Mouse (Mus musculus): ENCODE data around the gene Alg11. TPM values are rescaled to one million over a fixed set of nuclear protein-coding genes. Genes with fewer than 3 reads are reported as not detected.

The Alg11 gene
- total and polyA plus RNA-seq, 3 experiments: 10.9 to 14.3 (median 13.7) TPM

DNA sequence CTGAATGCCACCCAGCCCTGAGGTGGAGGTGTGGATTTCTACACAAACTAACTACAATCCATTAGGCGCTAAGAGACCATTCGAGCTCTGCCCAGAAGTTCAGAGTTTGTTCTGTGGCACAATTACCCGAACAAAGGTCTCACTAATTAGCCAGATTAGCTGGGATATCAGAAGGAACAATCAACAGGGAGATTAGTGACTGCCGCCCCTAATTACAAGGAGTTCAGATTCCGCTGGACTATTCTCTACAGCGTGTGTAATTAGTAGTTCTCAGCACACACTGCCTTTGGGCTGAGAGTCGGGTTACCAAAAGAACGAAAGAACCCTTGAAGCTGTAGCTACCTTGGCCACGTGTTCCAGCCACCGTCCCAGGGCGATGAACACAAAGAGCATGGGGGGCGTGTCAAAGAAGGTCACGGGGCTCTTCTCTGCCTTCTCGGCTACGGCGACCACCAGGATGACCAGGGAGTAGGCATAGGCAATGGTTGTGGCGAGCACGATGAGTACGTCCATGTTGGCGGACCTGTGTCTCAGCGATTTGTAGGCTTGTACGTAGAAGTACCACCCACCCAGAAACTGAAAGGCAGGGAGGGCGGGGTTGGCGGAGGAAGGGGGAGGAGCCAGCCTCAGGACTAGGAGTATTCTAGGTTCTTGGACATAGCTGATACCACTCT, 47.4 kb upstream of the Alg11 start:
- TF ChIP-seq ZNF384 (IDR thresholded peaks at IDR 0.05; ENCODE audit: low read depth, low read length) (no peak), NRF1 (IDR thresholded peaks at IDR 0.05; ENCODE audit: low read depth, low read length) (no peak), HCFC1 (IDR thresholded peaks at IDR 0.05; ENCODE audit: low read depth, low read length) (0 out of 2 replicates have a peak, but pooled peaks have one; percentile 22), RAD21 (IDR thresholded peaks at IDR 0.05; ENCODE audit: low read depth, low read length) (no peak), ELF1 (IDR thresholded peaks at IDR 0.05; ENCODE audit: low read depth, low read length) (no peak), CTCF (conservative IDR thresholded peaks at IDR 0.05 in 1 of 2, IDR thresholded peaks at IDR 0.05 in 1 of 2; ENCODE audit: low read depth in 2 of 2, low read length in 2 of 2) (no peak), E2F4 (IDR thresholded peaks at IDR 0.05; ENCODE audit: insufficient replicate concordance, low read depth, low read length) (no peak), USF1 (IDR thresholded peaks at IDR 0.05; ENCODE audit: low read depth, low read length) (peak; percentile 50), TBP (conservative IDR thresholded peaks at IDR 0.05; ENCODE audit: low read depth, low read length) (peak; percentile 61; the same call in 1 of the 2 replicates), KAT2A (IDR thresholded peaks at IDR 0.05; ENCODE audit: insufficient replicate concordance, low read length) (no peak), RCOR1 (conservative IDR thresholded peaks at IDR 0.05; ENCODE audit: low read depth, low read length) (no peak), SIN3A (IDR thresholded peaks at IDR 0.05; ENCODE audit: low read length) (0 out of 2 replicates have a peak, but pooled peaks have one; percentile 29), ZC3H11A (IDR thresholded peaks at IDR 0.05; ENCODE audit: low read depth, low read length) (no peak), MXI1 (IDR thresholded peaks at IDR 0.05; ENCODE audit: low read depth, low read length) (peak; percentile 95), MAFK (IDR thresholded peaks at IDR 0.05; ENCODE audit: insufficient replicate concordance, low read length) (no peak), NELFE (IDR thresholded peaks at IDR 0.05; ENCODE audit: low read depth, low read length) (peak; percentile 57; the same call in 1 of the 2 replicates), ZKSCAN1 (IDR thresholded peaks at IDR 0.05; ENCODE audit: borderline replicate concordance, low read depth, low read length) (no peak), MYC (IDR thresholded peaks at IDR 0.05; ENCODE audit: low read depth, low read length) (peak; percentile 82), JUND (conservative IDR thresholded peaks at IDR 0.05; ENCODE audit: low read depth, low read length) (no peak), BHLHE40 (IDR thresholded peaks at IDR 0.05; ENCODE audit: low read depth, low read length) (no peak), SMC3 (IDR thresholded peaks at IDR 0.05; ENCODE audit: low read depth, low read length) (no peak), USF2 (conservative IDR thresholded peaks at IDR 0.05; ENCODE audit: low read depth, low read length) (0 out of 2 replicates have a peak, but pooled peaks have one; percentile 22), MAX (IDR thresholded peaks at IDR 0.05; ENCODE audit: low read length) (peak; percentile 92), TCF12 (IDR thresholded peaks at IDR 0.05; ENCODE audit: low read depth, low read length) (peak; percentile 49; the same call in 1 of the 2 replicates), POLR2A (IDR thresholded peaks at IDR 0.05; ENCODE audit: low read depth, low read length) (peak; percentile 78), MAZ (IDR thresholded peaks at IDR 0.05; ENCODE audit: low read depth, low read length) (no peak), CHD2 (IDR thresholded peaks at IDR 0.05; ENCODE audit: low read length) (no peak), MEF2A (IDR thresholded peaks at IDR 0.05; ENCODE audit: borderline replicate concordance, low read depth, low read length) (no peak)
- no peaks in the 10 kb centered on the region for H3K27me3 ChIP-seq (replicated peaks)
- in situ Hi-C loops (cut with MboI; ENCODE audit: low pct_ligation_motif_present, low pct_unique_long_range_greater_than_20kb, low sequenced_read_pairs): no loop called here

More for the DNA sequence above, 47.4 kb upstream of the Alg11 start:
- H3K36me3 ChIP-seq (replicated peaks in 1 of 2; ENCODE audit: control insufficient read depth in 1 of 2, insufficient read depth in 1 of 2, low read length in 1 of 2): peaks cover 3% of the 10 kb centered on the region in 2 experiments
- peaks cover 9 to 15% of the 10 kb centered on the region in 2 experiments for H3K4me1 ChIP-seq (ENCODE audit: control insufficient read depth in 1 of 2, insufficient read depth in 2 of 2)
- no peaks in the 10 kb centered on the region for H3K9me3 ChIP-seq (replicated peaks; ENCODE audit: low read length)
- DNase-seq (ENCODE audit: extremely low read depth): peak; percentile 22
- no peak overlapping the region for H3K27ac ChIP-seq (ENCODE audit: insufficient read depth, low read depth)
- peak overlapping the region; percentile 4; the same call in 1 of the 2 replicates for H3K9ac ChIP-seq (ENCODE audit: insufficient read depth, low read depth)
- dilution Hi-C loops (cut with MboI; ENCODE audit: extremely low pct_ligation_motif_present, extremely low pct_unique_long_range_greater_than_20kb, low sequenced_read_pairs): no loop called here
- H3K4me3 ChIP-seq (replicated peaks in 1 of 3; ENCODE audit: low read depth in 2 of 3, low read length in 2 of 3, poor library complexity in 1 of 3): peak overlapping the region; percentile 45 to 66 (median 47)
- H3K4me2 ChIP-seq (ENCODE audit: insufficient read depth, low read depth, poor library complexity, severe bottlenecking): peak overlapping the region; percentile 78
- no peaks in the 10 kb centered on the region for H3K79me2 ChIP-seq (replicated peaks; ENCODE audit: control insufficient read depth, extremely low read depth, insufficient read depth, poor library complexity, severe bottlenecking)
